Mouse (Mus musculus): ENCODE data around the gene Scube2. TPM values are rescaled to one million over a fixed set of nuclear protein-coding genes. Genes with fewer than 3 reads are reported as not detected.
A peak's percentile ranks its signal among the peaks of the same experiment; 100 is the strongest.

Scube2 gene
- total RNA-seq, 2 experiments from 2014 or later: not detected

- ATAC-seq (ENCODE audit: poor library complexity, severe bottlenecking): no peak; the same call in 1 of the 2 replicates
Measured at GRCm38 (mm10) chr7:109852752-109853212, 12.7 kb downstream of the Scube2 start.

GRCm38 (mm10) chr7:109852017-109852416, 13.5 kb downstream of the Scube2 start:
- ATAC-seq (ENCODE audit: poor library complexity, severe bottlenecking): no peak

DNA sequence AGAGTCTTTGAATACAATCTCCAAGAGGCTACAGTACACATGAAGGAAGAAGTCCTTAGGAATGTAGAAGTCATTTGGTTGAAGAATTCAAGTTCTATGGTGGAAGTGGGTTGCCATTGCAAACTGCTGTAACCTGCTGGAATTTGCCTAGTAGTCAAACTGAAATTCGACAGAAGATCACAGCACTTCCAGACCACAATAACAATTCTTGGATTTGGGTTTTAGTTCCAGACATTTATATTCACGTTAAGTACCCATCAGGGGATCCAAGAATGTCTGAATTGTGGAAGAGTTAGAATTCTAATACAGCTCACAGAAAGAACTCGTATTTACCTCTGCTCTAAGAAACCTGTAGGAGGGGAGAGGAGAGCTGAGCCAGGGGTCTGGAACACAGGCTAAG, 14.9 kb downstream of the Scube2 start:
- no peak for ATAC-seq (ENCODE audit: poor library complexity, severe bottlenecking)

DNA sequence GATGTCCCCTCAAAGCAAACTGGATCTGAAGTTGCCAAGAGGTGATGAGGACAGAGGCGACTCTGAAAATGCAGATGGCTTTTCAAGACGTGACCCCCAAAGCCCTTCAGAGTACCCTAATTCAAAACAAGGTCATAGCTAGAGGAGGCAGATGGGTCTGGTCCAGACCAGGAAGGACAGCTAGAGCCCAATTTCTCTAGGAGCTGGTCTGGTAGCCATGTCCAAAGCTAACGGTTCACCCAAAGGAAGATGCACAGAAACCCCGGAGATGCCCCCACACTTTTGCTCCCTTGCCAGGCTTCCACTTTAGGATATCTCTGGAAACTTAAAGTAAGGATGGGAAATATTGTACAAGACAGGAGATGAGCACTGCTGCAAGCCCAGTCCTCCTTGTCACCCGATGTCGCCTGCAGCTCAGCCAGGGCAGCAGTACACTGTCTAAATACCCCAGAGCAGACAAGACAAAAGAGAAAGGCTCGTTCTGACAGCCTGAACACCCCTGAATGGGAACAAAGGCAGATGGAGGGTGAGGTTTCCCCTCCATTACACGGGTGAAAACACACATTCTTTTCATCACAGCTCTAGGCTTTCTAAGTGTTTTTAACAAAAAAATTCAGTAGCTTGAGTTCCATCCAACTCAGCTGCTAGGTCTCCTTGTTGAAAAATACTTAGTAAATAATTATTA, 15.6 kb downstream of the Scube2 start:
- ATAC-seq (ENCODE audit: poor library complexity, severe bottlenecking): no peak

GRCm38 (mm10) chr7:109848867-109849733, 16.4 kb downstream of the Scube2 start:
- no peak for ATAC-seq (ENCODE audit: poor library complexity, severe bottlenecking)

DNA sequence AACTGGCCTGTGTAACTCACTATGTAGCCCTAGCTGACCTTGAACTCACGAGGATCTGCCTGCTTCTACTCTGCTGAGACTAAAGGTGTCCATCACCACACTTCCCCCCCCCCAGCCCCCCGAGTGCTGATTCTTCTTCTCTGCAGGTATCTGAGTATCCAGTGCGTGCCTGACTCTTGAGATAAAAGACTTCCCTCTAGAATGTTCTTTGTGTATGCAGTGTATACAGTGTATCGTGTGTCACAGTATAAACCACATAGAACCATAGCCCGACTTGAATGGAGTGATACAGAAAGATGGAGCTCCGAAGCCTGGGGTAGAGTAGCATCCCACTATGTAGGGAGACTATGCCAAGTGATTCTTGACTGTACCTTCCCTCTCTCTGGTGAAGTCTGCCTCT, 21.4 kb downstream of the Scube2 start:
- no peak for ATAC-seq (ENCODE audit: poor library complexity, severe bottlenecking)

DNA sequence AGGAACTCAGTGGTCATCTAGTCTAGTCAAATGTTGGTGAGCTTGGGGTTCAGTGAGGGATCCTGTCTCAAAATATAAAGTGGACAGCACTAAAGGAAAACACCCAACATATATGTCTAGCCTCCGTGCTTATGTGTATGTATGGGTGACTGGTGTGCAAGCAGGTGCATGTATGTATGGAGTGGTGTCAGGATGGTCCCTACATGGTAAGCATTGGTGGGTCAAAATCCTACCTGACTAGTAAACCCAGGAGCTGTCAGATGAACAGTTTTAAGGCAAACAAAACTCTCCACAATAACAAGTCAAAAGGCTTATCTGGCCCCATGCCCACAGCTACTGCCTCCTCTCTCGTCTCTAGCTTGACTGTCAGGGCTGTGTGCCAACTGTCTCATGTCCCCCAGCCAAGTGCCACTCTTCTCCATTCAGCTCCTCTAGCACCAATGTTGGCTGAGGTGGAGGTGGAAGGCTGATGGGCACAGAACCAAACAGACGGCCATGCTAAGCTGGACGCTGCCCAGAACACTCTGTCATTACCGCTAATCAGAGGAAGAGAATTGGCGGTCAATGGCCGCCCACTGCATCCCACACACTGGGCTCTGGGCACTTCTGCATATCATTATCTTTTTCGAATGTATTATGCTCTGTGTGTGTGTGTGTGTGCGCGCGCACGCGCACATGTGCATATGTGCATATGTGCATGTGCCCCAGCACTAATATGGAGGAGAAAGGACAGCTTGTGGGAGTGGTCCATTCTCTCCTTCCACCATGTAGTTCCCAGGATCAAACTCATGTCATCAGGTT, 23.7 kb downstream of the Scube2 start:
- ATAC-seq (ENCODE audit: poor library complexity, severe bottlenecking): no peak

GRCm38 (mm10) chr7:109841031-109841430, 24.4 kb downstream of the Scube2 start:
- ATAC-seq (ENCODE audit: poor library complexity, severe bottlenecking): no peak

GRCm38 (mm10) chr7:109838613-109839012, 26.9 kb downstream of the Scube2 start:
- no peak for ATAC-seq (ENCODE audit: poor library complexity, severe bottlenecking)

- ATAC-seq (ENCODE audit: poor library complexity, severe bottlenecking): no peak
Measured at GRCm38 (mm10) chr7:109837651-109838050, 27.8 kb downstream of the Scube2 start.

- ATAC-seq (ENCODE audit: poor library complexity, severe bottlenecking): no peak
Measured at GRCm38 (mm10) chr7:109834894-109835293, 30.6 kb downstream of the Scube2 start.

- ATAC-seq (ENCODE audit: poor library complexity, severe bottlenecking): no peak
Measured at GRCm38 (mm10) chr7:109831376-109831775, 34.1 kb downstream of the Scube2 start.

DNA sequence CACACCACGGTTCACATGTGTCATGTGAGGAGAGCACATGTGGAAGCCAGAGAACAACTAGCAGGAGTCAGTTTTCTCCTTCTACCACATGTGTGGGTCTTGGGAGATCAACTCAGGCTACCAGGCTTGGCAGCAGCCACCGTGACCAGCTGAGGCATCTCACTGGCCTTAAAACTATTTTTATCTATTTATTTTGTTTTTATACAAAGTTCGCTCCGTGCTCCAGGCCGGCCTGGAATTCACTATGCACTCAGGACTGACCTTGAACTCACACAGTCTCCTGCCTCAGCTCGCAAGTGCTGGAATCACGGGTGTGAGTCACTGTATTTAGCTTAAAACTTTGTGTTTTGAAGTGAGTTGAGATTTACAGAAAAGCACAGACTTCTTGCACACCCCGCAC, 38.6 kb downstream of the Scube2 start:
- no peak for ATAC-seq (ENCODE audit: poor library complexity, severe bottlenecking)

DNA sequence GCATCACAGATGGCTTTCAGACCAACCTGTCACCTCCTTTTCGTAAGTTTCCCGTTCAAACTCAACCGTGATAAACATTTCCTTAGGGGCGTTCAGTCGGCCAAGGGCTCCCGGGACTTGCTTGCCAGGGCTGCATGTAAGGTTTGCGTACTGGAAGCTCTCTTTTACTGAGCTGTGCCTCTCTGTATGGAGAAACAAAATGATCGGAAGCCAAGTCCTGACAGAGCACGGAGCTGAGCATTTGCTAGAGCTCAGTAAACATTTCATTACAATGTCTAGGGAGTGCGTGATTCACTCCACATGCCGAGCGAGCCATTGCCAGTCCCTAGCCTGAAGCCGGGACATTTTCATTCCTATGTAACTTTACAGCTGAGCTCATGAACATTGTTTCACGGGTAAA, 40.2 kb downstream of the Scube2 start:
- ATAC-seq (ENCODE audit: poor library complexity, severe bottlenecking): no peak

DNA sequence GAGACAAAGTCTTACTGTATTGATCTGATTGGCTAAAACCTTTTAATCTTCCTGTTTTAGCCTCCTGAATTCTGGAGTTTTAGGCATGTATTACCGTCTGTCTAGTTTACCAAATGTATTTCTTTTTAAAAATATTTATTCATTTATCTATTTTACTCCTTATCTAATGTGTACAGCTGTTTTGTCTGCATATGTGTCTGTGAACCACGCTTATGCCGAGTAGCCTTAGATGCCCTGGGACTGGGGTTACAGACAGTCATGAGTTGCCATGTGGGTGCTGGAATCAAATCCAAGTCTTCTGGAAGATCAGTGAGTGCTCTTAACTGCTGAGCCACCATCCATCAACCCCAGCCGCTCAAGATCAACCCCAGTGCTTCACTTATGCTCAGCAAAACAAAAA, 46.9 kb downstream of the Scube2 start:
- no peak for ATAC-seq (ENCODE audit: poor library complexity, severe bottlenecking)

GRCm38 (mm10) chr7:109817954-109818353, 47.5 kb downstream of the Scube2 start:
- peak; percentile 64 for ATAC-seq (ENCODE audit: poor library complexity, severe bottlenecking)

DNA sequence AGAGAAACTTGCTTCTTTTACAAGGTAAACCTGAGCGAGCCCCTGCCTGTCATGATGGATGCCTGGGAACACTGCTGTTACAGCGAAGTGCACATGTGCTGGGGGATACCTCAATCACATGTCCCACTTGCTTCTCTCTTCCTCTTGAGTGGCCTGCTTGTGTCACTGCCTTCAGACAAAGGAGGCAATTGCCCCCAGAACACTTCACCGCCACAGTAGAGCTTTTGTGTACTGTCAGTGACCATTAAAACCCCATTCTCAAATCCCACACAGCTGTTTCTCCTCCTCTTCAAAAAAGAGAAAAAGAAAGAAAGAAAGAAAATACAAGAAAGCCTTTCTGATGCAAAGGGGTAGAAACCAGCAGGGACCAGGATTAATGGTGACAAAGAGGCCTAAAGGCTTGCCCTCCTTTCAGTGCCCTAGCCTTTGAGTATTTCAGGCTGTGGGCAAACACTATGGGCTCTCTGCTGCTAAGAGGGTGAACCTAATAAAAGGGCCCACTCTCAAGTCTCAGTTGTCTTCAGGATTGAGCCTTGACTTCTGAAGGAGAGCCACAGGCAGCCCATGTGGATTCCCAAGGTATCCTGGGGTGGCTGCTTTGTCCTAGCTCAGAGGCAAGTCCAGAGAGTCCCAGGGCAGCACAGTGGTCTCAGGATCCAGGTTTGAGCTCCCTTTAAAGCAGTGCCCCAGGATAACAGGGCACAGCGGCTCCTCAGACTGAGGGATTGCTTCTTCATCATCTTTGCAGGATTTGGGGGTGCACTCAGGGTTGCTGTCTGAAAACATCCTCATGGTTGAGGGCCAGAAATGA, 51.9 kb downstream of the Scube2 start:
- no peak for ATAC-seq (ENCODE audit: poor library complexity, severe bottlenecking)

DNA sequence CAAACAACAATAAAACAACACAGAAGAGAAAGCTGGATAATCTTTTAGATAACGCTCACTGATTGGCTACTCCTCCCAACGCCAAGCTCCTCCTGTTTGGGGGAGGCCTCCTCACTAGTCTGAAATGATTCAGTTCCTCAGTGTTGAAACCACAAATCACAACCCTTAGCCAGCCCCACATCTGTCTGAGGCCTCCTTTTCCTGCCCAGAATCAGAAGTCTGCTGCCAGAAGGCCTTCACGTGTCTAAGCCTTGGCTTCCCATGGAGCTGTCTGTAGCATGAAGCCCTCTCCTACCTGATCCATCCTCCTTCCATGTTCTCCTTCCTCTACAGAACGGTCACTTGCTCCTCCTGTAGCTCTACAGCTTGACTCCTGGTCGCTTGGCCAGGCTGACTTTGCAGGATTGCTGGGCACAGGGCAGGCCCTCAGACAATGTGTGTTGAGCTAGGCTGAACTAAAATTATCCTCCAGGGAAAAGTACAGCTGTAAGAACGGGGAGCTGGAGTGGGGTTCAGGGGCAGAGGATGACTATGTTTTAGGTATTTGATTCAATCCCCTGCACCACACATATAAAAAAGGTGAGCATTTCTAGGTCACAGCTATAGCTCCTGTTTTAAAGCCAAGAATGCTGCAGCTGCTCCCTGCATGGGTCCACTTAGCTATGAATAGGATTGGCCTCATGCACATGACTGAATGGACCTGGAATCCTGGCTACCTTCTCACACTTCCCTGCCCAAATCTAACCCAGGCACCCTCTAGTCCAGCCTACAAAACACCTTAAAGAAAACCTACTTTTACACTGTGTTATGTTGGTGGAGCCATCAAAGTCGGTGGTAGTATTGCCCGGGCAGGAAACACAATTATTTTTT, 57.6 kb downstream of the Scube2 start:
- 0 out of 2 replicates have a peak, but pooled peaks have one; percentile 18 for ATAC-seq (ENCODE audit: poor library complexity, severe bottlenecking)

GRCm38 (mm10) chr7:109804843-109805242, 60.6 kb downstream of the Scube2 start:
- ATAC-seq (ENCODE audit: poor library complexity, severe bottlenecking): peak; percentile 70
